Comparison of ENCODE assay signal across 11 mouse cellular contexts in genomic region chr17:10001071-10001591, GRCm38 (mm10).
DNase-seq lines count a peak whose midpoint lies in the region; ATAC-seq and TF ChIP-seq lines count a peak whose summit lies in the region.
"Had no signal": no experiment of that assay in that cellular context is flagged by ENCODE, and none has a peak within 500 bp of the region (broad histone marks: within the 10 kb centered on the region; RNA-seq: fewer than 3 reads in every experiment).

No protein-coding gene starts in this region.

- no peaks in the 10 kb centered on the region for H3K9me3 ChIP-seq in liver, embryonic 11.5 days (ENCODE audit: control insufficient read depth, low read length)
- H3K9me3 ChIP-seq in limb, embryonic 10.5 days (replicated peaks), result no peaks in the 10 kb centered on the region
- no peaks in the 10 kb centered on the region for H3K9me3 ChIP-seq in midbrain, embryonic 11.5 days (ENCODE audit: control insufficient read depth, low read length)
- H3K9me3 ChIP-seq: limb, embryonic 13.5 days; neural tube, embryonic 13.5 days had no signal

- no peaks in the 10 kb centered on the region for H3K79me2 ChIP-seq in liver, adult 2 months (ENCODE audit: control insufficient read depth, insufficient read depth, low read length)

- no peak for TF ChIP-seq CTCF in liver, adult 2 months (IDR thresholded peaks at IDR 0.05; ENCODE audit: low read depth, low read length)

- intact Hi-C loops in gastrocnemius, postnatal 14 days (cut with DNase I; ENCODE audit: low total_unique reads), result no loop called here

- no peaks in the 10 kb centered on the region for H3K27me3 ChIP-seq in liver, adult 2 months (ENCODE audit: control insufficient read depth, insufficient read depth, low read length)
- H3K27me3 ChIP-seq in liver, embryonic 11.5 days (replicated peaks; ENCODE audit: control insufficient read depth, insufficient read depth, low read length), result no peaks in the 10 kb centered on the region
- no peaks in the 10 kb centered on the region for H3K27me3 ChIP-seq in limb, embryonic 10.5 days (ENCODE audit: low read depth, poor library complexity, severe bottlenecking)
- H3K27me3 ChIP-seq in midbrain, embryonic 11.5 days (ENCODE audit: control insufficient read depth, insufficient read depth, low read length), result no peaks in the 10 kb centered on the region
- H3K27me3 ChIP-seq: limb, embryonic 13.5 days had no signal

- no peak for ATAC-seq in liver, embryonic 11.5 days (replicated peaks; ENCODE audit: low FRiP score)
- ATAC-seq in midbrain, embryonic 11.5 days (ENCODE audit: low FRiP score), result no peak

- WGBS in liver, adult 2 months, result 44% methylated on average over 7 of the region's 7 CpGs
- 68% methylated on average over 7 of the region's 7 CpGs for WGBS in liver, embryonic 11.5 days
- 75% methylated on average over 7 of the region's 7 CpGs for WGBS in limb, embryonic 10.5 days
- 87% methylated on average over 7 of the region's 7 CpGs for WGBS in midbrain, embryonic 11.5 days

- H3K9ac ChIP-seq in liver, adult 2 months (ENCODE audit: low read depth, low read length), result no peak overlapping the region
- no peak overlapping the region for H3K9ac ChIP-seq in liver, embryonic 11.5 days (ENCODE audit: low read depth, low read length)
- H3K9ac ChIP-seq in midbrain, embryonic 11.5 days (ENCODE audit: low read length), result no peak overlapping the region
- H3K9ac ChIP-seq: limb, embryonic 13.5 days; neural tube, embryonic 13.5 days had no signal

- no peak overlapping the region for H3K4me2 ChIP-seq in liver, embryonic 11.5 days
- no peak overlapping the region for H3K4me2 ChIP-seq in midbrain, embryonic 11.5 days
- H3K4me2 ChIP-seq: limb, embryonic 13.5 days; neural tube, embryonic 13.5 days had no signal

- no peaks in the 10 kb centered on the region; the same call in 1 of the 2 replicates for H3K4me1 ChIP-seq in liver, adult 2 months (ENCODE audit: control insufficient read depth, insufficient read depth, low read length)
- H3K4me1 ChIP-seq in liver, embryonic 11.5 days (replicated peaks; ENCODE audit: control insufficient read depth, insufficient read depth, low read length), result no peaks in the 10 kb centered on the region
- peaks cover 3% of the 10 kb centered on the region; the same call in 1 of the 2 replicates for H3K4me1 ChIP-seq in limb, embryonic 10.5 days
- no peaks in the 10 kb centered on the region for H3K4me1 ChIP-seq in midbrain, embryonic 11.5 days (ENCODE audit: control insufficient read depth, insufficient read depth, low read length)
- H3K4me1 ChIP-seq: neural tube, embryonic 13.5 days had no signal

- no peak for TF ChIP-seq POLR2A in liver, adult 2 months (IDR thresholded peaks at IDR 0.05; ENCODE audit: extremely low read depth, insufficient read depth, low read length)

- peak; percentile 47 for DNase-seq in liver, adult 2 months (ENCODE audit: extremely low read depth, low read depth, low spot score)
- no peak for DNase-seq in liver, embryonic 11.5 days (ENCODE audit: low spot score)
- DNase-seq in gastrocnemius, postnatal 14 days, result peak; percentile 70
- DNase-seq in kidney, postnatal 14 days, result peak; percentile 71
- peak; percentile 76 for DNase-seq in skeletal muscle tissue, adult 2 months (ENCODE audit: low read depth, low spot score)
- DNase-seq in thymus, postnatal 14 days, result no peak
- no peak for DNase-seq in limb, embryonic 10.5 days (ENCODE audit: low spot score)
- DNase-seq in midbrain, embryonic 11.5 days (ENCODE audit: low spot score, missing footprints), result no peak
- DNase-seq: cerebellum, adult 8-10 months had no signal

- H3K4me3 ChIP-seq in liver, adult 2 months (ENCODE audit: insufficient read depth, low read depth, low read length), result no peak overlapping the region
- no peak overlapping the region for H3K4me3 ChIP-seq in liver, embryonic 11.5 days (ENCODE audit: low read depth, low read length)
- H3K4me3 ChIP-seq in limb, embryonic 10.5 days, result no peak overlapping the region
- H3K4me3 ChIP-seq in midbrain, embryonic 11.5 days (ENCODE audit: low read depth, low read length), result no peak overlapping the region
- H3K4me3 ChIP-seq: limb, embryonic 13.5 days; neural tube, embryonic 13.5 days had no signal

- H3K27ac ChIP-seq in liver, adult 2 months (replicated peaks; ENCODE audit: insufficient read depth, low read depth, low read length), result no peak overlapping the region
- no peak overlapping the region for H3K27ac ChIP-seq in liver, embryonic 11.5 days (ENCODE audit: low read depth, low read length)
- no peak overlapping the region for H3K27ac ChIP-seq in limb, embryonic 10.5 days
- no peak overlapping the region for H3K27ac ChIP-seq in midbrain, embryonic 11.5 days (ENCODE audit: low read depth, low read length)
- H3K27ac ChIP-seq: limb, embryonic 13.5 days; neural tube, embryonic 13.5 days had no signal

- H3K36me3 ChIP-seq in liver, adult 2 months (ENCODE audit: control insufficient read depth, insufficient read depth, low read length), result no peaks in the 10 kb centered on the region
- H3K36me3 ChIP-seq in liver, embryonic 11.5 days (ENCODE audit: control insufficient read depth, insufficient read depth, low read length), result no peaks in the 10 kb centered on the region
- H3K36me3 ChIP-seq in limb, embryonic 10.5 days, result no peaks in the 10 kb centered on the region
- no peaks in the 10 kb centered on the region for H3K36me3 ChIP-seq in midbrain, embryonic 11.5 days (ENCODE audit: control insufficient read depth, insufficient read depth, low read length)
- H3K36me3 ChIP-seq: limb, embryonic 13.5 days; neural tube, embryonic 13.5 days had no signal

Comparison
In these comparisons a context has a peak if more than half of its experiments do, and no peak if none do; other contexts are left out.
1. DNase-seq: peak in liver, adult 2 months (single experiment), gastrocnemius, postnatal 14 days (single experiment), kidney, postnatal 14 days (single experiment) and skeletal muscle tissue, adult 2 months (single experiment); none in liver, embryonic 11.5 days (single experiment), thymus, postnatal 14 days (single experiment), limb, embryonic 10.5 days (single experiment) and midbrain, embryonic 11.5 days (single experiment).